ENCODE assay signal across 8 mouse cellular contexts in the genomic region with DNA sequence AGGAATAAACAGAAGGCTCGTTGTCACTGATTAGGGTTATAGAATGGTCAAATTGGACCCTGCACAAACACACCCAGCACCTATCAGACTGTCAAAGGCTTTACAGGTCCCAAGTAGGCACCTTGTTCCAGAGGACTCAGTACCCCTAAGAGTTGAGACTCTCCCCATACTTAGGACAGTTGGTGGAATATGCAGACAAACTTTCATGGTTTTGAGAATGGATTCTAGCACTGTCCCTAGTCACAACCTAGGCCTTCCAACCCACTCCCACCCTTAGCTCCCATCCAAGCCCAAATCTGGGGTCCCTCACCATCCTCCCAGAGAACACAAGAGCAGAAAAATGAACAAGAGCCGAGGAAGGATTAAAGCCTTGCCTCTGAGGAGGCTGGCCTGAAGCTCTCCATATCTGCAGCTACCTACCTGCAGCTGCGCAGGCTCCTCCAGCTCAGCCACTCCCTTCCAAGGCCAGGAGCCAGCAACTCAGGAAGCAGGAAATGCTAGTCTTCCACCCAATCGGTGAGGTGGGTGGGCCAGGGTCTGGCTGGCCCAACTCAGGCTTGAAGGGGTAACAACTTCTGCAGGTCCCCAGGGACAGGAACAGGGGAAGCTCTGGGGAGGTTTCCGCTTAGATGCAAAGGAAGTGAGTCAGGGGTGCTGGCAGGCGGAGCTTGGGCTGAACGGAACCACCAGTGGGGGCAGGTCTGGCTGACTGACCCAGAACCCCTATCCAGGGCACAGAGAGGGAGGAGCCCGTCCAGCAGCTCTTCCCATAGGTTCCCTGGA. TPM values are rescaled to one million over a fixed set of nuclear protein-coding genes. Genes with fewer than 3 reads are reported as not detected.
A peak's percentile ranks its signal among the peaks of the same experiment; 100 is the strongest.
DNase-seq lines count a peak whose midpoint lies in the region; ATAC-seq and TF ChIP-seq lines count a peak whose summit lies in the region.

A gene (minus strand): TSS at position 715 of the 783 bp plus-strand sequence.

- no peak for DNase-seq in ES-E14 (ENCODE audit: low read depth, low spot score)
- DNase-seq in adrenal gland, postnatal 14 days, result peak; percentile 92
- DNase-seq in gastrocnemius, postnatal 25 days, result peak; percentile 78
- peak; percentile 82 for DNase-seq in ovary, adult 18-20 months (ENCODE audit: low spot score)
- peak; percentile 82 for DNase-seq in urinary bladder, postnatal 14 days (ENCODE audit: low spot score)
- no peak for DNase-seq in layer of hippocampus, postnatal 36 days

- peak within 1 kb of the TSS; percentile 63; the same call in 1 of the 2 replicates for H3K27ac ChIP-seq in ES-E14 (ENCODE audit: insufficient read depth, low read depth, low read length, poor library complexity, severe bottlenecking)
- H3K27ac ChIP-seq in liver, embryonic 15.5 days (replicated peaks), result peak within 1 kb of the TSS; percentile 77

- H3K4me2 ChIP-seq in liver, embryonic 15.5 days, result peak within 1 kb of the TSS; percentile 84

- peaks cover 2 to 22% of the 10 kb centered on the region in 2 experiments; a peak in 2 of 4 replicates for H3K4me1 ChIP-seq in ES-E14 (ENCODE audit: control insufficient read depth in 2 of 2, insufficient read depth in 2 of 2, low read length in 2 of 2, poor library complexity in 1 of 2)
- H3K4me1 ChIP-seq in liver, embryonic 15.5 days (replicated peaks), result peaks cover 54% of the 10 kb centered on the region

- peak; percentile 66 for ATAC-seq in inflammation-experienced regulatory T-cells, adult 6 months
- peak; percentile 58 for ATAC-seq in liver, embryonic 15.5 days (ENCODE audit: insufficient read depth)

- 4% methylated on average over 8 of the region's 8 CpGs for WGBS in liver, embryonic 15.5 days (ENCODE audit: insufficient replicate concordance)

- in situ Hi-C loops in ES-E14 (cut with MboI; ENCODE audit: low sequenced_read_pairs in 2 of 2, unreplicated experiment in 2 of 2), result no loop called here

- H3K27me3 ChIP-seq in liver, embryonic 15.5 days, result peaks cover 6% of the 10 kb centered on the region; the same call in 1 of the 2 replicates

- peak within 1 kb of the TSS; percentile 66 to 67 for H3K4me3 ChIP-seq in ES-E14 (ENCODE audit: insufficient read depth in 1 of 2, low read depth in 1 of 2, low read length in 2 of 2, poor library complexity in 1 of 2, severe bottlenecking in 1 of 2)
- H3K4me3 ChIP-seq in liver, embryonic 15.5 days (replicated peaks), result peak within 1 kb of the TSS; percentile 60

- no peaks in the 10 kb centered on the region for H3K9me3 ChIP-seq in ES-E14 (ENCODE audit: control insufficient read depth, insufficient read depth, low read depth, low read length)
- H3K9me3 ChIP-seq in liver, embryonic 15.5 days (replicated peaks), result no peaks in the 10 kb centered on the region

- H3K9ac ChIP-seq in ES-E14 (ENCODE audit: insufficient read depth, low read depth, low read length, poor library complexity, severe bottlenecking), result peak within 1 kb of the TSS; percentile 72
- H3K9ac ChIP-seq in liver, embryonic 15.5 days, result peak within 1 kb of the TSS; percentile 50

- H3K36me3 ChIP-seq in ES-E14 (ENCODE audit: control insufficient read depth, insufficient read depth, low read length, poor library complexity, severe bottlenecking), result peaks cover 19% of the 10 kb centered on the region
- peaks cover 26% of the 10 kb centered on the region for H3K36me3 ChIP-seq in liver, embryonic 15.5 days (replicated peaks)

TF ChIP-seq in ES-E14, 5 proteins besides CTCF, POLR2A, EP300 and RAD21:
- TF ChIP-seq CHD2 (IDR thresholded peaks at IDR 0.05; ENCODE audit: low read depth, low read length), result no peak

RNA-seq across cellular contexts. Expression of the gene that starts here (rescaled TPM):
- 11.1 and 17.0 TPM in 2 replicates for total RNA-seq in ES-E14 (2012; rRNA removed)
- total RNA-seq in adrenal gland, postnatal 14 days (2021), result 13.9 and 21.3 TPM in 2 replicates
- 1 to 10 TPM; 1.1 to 1.3 TPM for total RNA-seq in gastrocnemius, postnatal 25 days (2021)
- polyA plus RNA-seq in inflammation-experienced regulatory T-cells, adult 6 months (2017; shearing (Covaris generic)), result 10 to 100 TPM; 55.3 to 73.9 (median 67.2) TPM
- polyA plus RNA-seq in liver, embryonic 15.5 days (2015; fragmentation: Nextera tagmentation; extraction: Ambion mirVana), result 6.2 and 6.8 TPM in 2 replicates
- 1 to 10 TPM; 1.3 to 1.8 TPM for total RNA-seq in layer of hippocampus, postnatal 36 days (2021)

Comparison
In these comparisons a context has a peak if more than half of its experiments do, and no peak if none do; other contexts are left out.
1. DNase-seq: peak in adrenal gland, postnatal 14 days (single experiment), gastrocnemius, postnatal 25 days (single experiment), ovary, adult 18-20 months (single experiment) and urinary bladder, postnatal 14 days (single experiment); none in ES-E14 (single experiment) and layer of hippocampus, postnatal 36 days (0 of 2).